Mouse (Mus musculus) CD4-positive helper T cell, adult 2 months (primary cell): ENCODE measurements around the gene Eloa.

Experiments used
- DNase-seq: peaks from one replicate; pipeline ENCODE4 v3.0.0-alpha.2; 2012; ENCODE audit warnings: low read depth, missing footprints, low spot score

Gene Eloa

DNA sequence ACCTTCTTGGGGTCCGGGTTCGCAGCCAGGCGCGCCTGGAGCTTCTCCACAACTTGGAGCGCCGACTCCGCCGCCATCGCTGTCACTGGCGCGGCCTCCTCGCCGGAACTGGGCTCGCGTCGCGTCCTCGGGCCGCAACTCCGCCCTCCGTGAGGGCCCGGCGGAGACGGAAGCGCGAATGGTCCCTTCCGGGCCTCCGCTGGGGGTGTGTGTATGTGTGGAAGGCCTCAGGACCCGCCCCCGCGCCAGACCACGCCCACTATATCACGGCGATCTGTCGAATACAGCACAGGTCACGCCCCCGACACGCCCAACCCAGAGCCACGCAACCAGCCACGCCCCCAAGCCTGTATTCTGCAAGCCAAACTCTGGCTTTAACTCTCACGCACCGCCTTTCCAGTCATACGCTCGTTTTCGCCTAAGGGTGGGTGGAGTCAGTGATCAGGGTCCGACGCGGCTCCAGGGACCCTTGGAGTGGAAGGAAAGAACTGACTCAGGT is at the start of gene Eloa:
Eloa (minus strand) TSS at position 215 of the 499 bp plus-strand sequence.
- peak; percentile 100 for DNase-seq

DNA sequence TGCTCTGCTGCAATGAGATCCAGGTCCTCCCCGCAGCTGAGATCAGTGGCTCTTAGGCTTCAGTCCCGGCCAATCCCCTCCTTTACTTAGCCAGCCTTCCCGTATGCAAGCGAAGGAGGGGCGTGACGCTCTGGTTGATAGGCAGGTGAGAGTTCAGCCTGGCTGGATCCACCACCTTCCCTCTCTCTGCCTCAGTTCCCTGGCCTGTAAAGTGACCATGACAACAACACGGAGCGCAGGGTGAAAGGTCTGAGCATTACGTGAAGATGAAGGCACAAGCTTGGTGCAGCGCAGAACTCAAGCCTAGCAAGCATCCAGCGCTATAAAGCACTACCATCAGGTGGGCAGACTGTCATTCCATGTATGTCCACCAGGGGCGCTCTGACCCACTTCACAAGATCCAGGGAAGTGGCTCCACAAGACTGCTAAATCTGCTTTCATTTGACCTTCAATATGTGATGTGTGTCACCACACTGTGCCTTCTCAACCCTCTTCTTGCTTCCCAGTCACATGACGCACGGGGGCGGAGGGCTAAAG is 49.7 kb upstream of the Eloa start:
- peak; percentile 83 for DNase-seq

DNA sequence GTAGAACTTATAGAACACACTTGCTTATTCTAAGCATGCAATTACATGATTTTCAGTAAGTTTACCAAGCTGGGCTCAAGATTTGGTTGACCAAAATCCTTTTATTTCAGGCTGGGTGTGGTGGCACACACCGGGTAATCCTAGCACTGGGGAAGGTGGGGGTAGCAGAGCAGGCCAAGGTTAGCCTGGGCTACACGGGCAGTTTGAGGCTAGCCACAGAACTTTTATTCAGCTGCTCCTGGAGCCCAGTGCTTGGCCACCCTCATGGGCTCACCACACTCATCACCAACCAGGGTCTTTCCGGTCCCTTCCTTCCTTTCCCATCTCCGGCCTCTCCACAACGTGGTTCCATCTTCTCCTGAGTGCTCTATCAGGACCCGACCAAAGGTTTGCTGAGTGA is 49.0 kb upstream of the Eloa start:
- no peak for DNase-seq

DNA sequence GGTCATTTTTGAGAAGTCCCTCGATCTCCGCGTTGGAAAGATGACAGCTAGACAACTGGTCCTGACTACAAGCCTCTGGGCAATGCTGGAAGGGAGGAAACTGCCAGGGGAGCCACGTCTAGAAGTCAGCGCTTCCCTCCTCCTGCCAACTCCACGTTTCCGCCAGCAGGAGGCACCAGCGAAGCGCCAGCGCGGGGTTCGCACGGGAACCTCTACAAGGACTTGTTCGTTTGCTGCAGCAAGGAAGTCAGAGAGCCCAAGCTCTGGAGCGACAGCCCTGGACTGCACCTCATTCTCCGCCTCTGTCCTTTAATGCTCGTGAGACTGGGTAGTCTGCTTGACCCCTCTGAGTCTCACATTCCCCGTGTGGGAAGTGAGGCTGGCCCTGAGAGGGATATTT is 48.4 kb upstream of the Eloa start:
- peak; percentile 88 for DNase-seq

DNA sequence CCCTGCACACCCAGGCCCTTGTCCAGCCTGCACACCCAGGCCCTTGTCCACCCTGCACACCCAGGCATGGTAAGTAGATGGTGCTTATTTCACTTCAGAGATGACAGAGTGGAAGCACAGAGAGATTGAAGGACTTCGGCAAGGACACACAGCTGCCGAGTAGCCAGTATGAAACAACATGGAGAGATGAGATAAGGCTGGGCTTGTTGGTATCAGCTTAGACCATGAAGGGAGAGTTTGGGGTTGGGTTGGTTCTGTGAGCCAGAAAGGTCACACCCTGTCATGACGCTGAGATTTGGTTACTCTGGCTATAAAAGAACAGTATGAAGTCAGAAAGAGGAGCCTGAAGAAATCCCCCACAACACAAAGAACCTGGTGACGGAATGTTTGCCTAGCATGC is 47.8 kb upstream of the Eloa start:
- no peak for DNase-seq

DNA sequence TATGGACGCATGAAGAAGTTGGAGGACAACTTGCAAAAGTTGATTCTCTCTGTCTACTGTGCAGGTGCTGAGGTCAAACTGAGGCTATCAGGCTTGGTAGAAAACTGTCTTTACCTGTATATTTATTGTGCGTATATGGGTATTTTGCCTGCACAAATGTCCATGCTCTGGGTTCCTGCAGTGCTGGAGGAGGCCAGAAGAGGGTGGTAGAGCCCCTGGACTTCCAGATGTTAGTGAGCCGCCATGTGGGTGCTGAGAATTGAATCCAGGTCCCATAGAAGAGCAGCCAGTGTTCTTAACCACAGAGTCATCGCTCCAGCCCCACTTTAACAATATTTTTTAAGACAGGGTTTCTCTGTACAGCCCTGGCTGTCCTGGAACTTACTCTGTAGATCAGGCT is 41.6 kb upstream of the Eloa start:
- DNase-seq = no peak

DNA sequence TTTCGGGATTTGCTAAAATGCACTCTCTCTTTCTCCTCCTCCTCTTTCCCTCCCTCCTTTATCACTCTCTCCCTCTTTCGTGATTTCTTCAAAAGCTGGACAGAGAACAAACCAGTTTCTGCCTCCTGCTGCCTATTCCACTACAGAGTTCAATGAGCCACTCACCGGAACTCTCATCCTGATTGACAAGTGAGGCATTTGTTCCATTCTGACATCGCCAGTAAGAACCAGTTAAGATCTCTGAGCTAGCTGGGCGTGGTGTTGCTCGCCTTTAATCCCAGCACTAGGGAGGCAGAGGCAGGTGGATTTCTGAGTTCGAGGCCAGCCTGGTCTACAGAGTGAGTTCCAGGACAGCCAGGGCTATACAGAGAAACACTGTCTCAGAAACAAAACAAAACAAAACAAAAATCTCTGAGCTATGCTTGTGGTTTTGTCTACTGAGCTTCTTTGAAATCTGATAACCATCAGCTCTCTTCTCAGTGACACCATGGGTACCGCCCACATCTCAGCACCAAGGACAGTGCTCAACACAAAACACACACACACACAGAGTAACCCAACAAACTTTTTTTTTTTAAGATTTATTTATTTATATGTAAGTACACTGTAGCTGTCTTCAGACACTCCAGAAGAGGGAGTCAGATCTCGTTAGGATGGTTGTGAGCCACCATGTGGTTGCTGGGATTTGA is 38.4 kb upstream of the Eloa start:
- peak; percentile 88 for DNase-seq

DNA sequence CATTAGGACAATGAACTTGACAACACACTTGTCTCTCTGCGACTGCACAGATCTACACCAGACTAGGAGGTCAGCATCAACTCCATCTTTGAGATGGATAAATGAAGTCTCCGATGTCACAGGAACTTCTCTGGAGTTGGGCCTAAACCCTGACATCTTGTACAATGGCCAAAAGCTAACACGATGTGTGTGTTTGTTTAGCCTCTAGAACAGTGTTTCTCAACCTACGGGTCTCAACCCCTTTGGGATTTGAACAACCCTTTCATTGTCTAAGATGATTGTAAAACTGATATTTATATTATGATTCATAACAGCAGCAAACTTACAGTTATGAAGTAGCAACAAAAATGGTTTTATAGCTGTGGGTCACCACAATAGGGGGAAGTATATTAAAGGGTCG is 36.4 kb upstream of the Eloa start:
- DNase-seq = no peak

DNA sequence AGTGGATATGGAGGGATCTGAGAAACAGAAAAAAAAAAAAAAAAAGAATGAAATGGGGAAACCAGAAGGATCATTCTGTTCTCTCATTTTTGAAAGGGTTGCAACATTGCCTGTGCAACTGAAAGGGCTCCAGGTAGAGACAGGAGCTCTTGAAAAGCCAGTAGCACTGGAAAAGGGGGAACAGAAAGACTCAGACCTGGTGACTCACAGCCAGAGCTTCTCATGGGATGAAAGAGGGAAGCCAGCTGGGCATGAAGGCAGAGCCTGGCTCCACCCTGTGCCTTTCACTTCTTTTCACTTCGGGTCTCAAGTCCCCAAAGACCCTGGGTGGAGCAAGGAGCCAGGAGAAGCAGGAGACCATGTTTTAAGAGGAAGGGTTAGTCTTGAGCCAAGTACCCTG is 34.5 kb upstream of the Eloa start:
- no peak for DNase-seq

DNA sequence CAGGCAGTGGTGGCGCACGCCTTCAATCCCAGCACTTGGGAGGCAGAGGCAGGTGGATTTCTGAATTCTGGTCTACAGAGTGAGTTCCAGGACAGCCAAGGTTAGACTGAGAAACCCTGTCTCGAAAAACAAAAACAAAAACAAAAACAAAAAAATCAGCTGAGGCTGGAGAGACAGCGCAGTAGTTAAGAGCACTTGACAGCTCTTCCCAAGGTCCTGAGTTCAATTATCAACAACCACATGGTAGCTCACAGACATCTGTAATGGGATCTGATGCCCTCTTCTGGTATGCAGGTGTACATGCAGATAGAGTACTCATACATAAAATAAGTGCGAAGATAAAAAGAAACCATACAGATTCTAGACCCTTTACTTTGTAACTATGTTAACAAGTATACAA is 32.3 kb upstream of the Eloa start:
- DNase-seq = peak; percentile 41

DNA sequence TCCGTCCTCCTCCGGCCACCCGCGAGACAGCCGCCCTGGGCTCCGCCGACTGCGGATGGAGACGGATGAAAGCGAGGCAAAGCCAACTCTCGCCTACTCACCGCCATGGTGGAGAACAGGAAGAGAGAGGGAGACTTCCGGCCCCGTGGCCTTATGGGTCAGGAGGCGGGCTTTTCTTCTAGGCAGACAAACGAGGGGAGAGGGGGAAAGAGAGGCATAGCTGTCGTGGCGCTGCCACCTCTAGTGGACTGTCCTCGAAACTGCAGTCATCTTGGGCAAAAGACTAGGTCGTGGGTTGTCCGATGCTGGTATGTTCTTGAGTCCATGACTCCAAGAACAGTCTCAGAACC is 31.7 kb upstream of the Eloa start, which contains the start of gene Rpl11:
Rpl11 (minus strand) TSS at position 182 of the 350 bp plus-strand sequence.
- DNase-seq = peak; percentile 95

DNA sequence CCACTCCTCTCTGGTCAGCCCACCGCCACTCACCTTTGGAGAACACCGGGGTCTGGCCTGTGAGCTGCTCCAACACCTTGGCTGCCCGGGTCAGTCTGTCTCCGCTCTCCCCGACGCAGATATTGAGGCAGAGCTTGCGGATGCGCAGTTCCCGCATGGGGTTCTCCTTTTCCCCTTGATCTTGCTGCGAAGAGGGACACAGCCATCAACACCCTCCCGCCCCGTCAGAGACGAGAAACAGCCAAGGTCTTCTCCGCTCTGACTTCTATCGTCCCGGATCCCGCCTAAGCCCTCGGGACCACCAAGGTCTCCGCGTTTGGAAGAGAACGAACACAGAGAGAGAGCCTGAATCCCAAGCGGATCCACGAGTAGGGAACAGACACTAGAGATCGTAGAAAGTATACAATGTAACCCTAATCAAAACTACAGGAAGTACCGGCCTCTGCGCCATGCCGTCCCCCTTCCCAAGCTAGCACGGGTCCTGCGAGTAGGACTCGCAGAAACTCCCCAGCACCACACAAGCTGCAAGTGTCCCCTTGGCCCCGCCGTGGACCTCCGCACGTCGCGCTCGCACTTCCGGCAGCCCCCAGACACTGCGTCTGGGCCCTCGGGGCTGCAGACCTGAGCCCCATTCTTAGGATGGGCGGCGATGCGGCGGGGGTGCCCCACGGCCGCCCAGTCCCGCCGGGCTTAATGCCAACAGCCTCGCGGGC is 31.1 kb upstream of the Eloa start:
- DNase-seq = no peak

DNA sequence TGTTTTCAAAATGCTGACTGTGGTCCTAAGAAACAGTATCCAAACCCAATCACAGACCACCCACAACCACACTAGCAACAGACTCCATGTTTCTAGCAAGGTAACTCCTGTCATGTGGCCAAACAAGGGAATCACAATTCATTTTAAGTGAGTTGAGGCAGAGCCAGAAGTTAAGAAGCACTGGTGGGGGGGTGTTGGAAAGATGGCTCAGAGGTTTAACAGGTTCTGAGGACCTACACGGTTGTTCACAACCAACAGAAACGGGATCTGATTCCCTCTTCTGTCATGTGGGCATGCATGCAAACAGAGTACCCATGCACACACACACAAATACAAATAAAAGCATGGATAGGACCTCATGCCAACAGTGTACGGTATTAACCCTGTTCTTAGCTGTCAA is 30.5 kb upstream of the Eloa start:
- no peak for DNase-seq

DNA sequence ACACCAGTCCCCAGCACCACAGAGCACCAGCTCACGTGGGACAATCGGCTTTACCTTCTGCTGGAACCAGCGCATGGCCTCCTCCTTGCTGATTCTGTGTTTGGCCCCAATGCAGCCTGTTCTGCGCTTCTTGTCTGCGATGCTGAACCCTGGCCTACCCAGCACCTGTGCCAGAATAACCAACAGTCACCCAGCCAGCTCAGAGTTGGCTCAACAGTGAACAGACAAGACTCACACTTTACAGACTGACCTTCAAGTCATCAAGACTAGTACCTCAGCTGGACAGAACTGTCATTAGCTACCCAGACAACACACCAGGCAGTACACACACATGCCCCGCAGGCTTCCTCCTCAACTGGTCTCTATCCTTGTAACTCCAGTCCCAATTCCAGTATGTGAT is 28.7 kb upstream of the Eloa start:
- no peak for DNase-seq

DNA sequence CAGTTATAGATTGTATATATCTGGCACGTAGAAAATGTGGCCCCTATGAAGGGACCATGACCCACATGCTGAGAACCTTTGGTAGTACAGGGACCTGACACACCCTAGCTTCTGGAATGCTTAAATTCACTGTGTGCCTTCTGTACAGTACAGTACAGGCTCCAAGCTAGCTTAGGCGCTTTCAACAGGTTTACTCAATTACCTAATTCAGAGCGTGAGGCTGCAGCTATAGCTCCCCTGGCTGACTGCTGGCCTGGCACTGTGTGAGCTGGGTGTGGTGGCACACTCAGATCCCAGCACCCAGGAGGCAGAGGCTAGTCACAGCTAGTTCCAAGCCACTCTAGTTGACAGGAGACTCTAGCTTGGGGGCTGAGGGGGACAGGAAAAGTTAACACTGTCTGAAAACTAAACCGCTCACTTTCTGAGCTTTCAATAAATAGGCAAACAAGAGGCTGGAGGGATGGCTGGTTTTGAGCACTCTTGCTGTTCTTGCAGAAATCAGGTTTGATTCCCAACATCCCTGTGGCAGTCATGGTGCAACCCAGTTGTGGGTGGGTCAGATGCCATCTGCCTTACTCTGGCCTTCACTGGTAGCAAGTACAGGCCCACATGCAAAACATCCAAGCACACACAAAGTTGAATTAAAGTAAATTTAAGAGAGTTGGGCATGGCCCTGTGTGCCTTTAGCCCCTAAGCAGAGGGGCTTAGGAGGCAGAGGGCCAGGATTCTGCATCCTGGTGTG is 26.9 kb upstream of the Eloa start:
- no peak for DNase-seq

DNA sequence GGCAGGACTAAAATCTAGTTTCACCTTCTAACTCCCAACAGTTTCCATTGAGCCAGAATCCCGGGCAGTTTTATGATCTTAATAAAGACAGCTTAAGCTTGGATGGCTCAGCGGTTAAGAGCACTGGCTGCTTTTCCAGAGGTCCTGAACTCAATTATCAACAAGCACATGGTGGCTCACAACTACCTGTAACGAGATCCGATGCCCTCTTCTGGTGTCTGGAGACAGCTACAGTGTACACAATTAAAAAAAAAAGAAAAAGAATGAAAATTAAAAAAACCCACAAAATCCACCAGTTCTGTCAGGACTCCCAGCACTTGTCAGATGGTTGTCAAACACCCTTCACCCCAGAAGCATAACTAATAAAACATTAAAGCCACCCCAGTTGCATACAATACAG is 26.1 kb upstream of the Eloa start:
- DNase-seq = no peak

DNA sequence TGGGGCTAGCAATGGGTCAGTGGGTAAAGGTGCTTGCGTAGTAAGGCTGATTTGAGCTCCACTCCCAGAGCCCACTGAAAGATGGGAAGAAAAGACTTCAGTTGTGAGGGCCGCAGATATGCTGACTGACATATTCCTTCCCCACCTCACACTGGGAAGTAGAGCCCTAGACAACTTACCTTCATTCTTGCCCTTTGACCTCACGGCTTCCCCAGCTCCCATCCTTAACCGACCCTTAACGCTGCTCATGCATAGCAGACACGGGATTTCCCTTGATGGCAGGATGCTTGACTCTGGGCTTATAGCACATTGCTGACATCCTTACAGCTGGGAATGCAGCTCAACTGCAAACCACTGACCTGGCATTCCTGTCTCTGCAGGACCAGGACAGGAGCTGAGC is 25.3 kb upstream of the Eloa start:
- DNase-seq = no peak

DNA sequence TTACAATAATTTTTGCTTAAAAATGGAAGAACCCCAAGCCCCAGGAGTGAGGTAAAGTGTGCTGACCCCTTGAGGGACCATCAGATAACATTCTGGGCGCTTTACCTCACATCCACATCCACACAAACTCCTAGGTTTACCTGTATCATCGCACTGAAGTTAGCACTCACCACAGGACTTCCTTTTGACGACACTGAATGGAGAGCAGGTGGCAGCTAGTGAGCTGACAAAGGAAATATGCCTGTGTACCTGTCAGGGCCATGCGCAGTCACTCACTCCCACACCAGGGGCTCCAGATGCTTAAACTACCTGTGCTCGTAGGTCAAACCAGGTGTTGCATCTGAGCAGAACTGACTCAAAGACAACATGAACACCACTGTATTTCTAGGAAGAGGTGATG is 23.5 kb upstream of the Eloa start:
- no peak for DNase-seq

DNA sequence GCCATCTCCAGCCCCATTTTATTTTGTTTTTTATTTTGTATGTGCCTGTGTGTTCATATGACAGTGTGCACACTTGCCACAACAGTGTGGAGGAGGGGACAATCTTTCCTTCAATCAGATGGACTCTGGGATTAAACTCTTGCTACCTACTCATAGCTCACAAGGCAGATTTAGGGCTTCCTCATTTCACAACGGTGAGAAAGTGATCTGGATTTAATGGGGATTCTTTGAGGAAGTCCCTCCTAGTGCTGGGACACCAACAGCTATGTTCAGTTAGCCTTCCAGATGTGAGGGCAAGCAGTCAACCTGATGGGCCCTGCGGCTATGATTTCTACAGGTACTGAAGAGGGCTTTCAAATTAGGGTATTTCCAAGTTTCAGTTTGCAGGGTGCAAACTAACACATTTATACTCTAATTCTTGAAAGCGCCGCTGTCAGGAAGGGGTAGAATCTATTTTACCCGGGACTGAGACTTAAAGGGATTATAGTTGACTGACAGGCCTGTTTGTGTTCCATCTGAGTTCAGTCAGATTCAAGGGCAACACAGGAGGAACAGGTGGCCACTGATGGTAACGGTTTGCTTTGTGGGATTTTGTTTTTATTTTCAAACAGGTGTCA is 22.3 kb upstream of the Eloa start:
- DNase-seq = no peak

DNA sequence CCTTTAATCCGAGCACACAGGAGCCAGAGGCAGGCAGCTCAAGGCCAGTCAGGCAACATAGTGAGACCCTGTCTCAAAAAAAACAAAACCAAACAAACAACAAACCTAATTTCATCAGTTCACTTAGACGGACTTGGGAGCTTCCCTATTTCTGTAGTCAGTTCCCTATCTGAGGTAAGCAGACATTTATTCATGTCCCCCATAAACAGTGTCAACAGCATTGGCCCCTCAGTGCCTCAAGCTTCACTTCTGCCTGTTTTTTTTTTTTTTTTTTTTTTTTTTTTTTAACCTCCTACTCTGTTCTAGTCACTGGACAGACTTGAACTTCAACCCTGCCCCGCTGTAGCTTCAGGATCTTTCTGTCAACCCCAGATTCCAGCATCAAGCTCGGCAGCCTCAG is 13.5 kb upstream of the Eloa start:
- no peak for DNase-seq

DNA sequence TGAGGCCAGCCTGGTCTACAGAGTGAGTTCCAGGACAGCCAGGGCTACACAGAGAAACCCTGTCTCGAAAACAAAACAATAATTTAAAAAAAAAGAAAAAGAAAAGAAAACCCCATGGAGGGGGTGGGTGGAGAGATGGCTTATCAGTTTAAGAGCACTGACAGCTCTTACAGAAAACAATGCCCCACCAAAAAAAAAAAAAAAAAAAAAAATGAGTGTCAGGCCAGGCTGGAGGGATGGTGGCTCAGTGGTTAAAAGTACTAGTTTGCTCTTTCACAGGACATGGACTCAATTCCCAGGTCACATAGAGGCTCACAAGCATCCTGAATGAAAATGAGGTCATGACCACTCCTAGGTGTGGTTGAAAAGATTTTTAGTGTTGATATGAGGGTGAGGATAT is 11.7 kb upstream of the Eloa start:
- peak; percentile 70 for DNase-seq
